Mouse (Mus musculus): ENCODE results near the gene Serpina9.
"Not testable (repeated sequence)": the region's sequence is repeated elsewhere in the genome, so short reads cannot be mapped to it uniquely, and the experiment has no call there.

DNA sequence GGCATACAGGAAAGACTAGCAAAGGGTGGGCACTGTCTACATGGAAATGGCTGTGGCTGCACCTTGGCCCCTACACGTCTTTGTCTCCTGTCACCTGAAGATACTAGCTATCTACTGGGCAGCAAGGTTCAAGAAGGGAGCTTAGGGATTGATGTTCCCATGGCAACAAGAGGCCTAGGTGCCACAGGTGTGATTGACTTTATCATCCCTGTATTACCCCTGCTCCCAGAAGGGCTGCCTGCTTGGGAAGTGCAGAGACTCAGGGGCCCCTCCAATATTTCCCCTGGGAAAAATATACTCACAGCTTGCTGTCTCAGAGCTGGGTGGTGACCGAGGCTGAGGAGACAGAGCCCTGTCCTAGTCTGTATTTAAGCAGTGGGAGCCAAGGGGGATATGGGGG, 57.0 kb downstream of the Serpina9 start:
- TF ChIP-seq CTCF (IDR thresholded peaks at IDR 0.05; ENCODE audit: control insufficient read depth, insufficient read depth, low read length); POLR2A (IDR thresholded peaks at IDR 0.05; ENCODE audit: borderline replicate concordance, control insufficient read depth, low read depth, low read length): not testable (repeated sequence)

Measured in bone marrow, adult 2 months (tissue).